Mouse (Mus musculus): Measurements from ENCODE around the gene Agtr1b. TPM values are rescaled to one million over a fixed set of nuclear protein-coding genes. Genes with fewer than 3 reads are reported as not detected.

The Agtr1b gene
- polyA plus RNA-seq, 1 experiment from 2014 or later, result 2.5 TPM

GRCm38 (mm10) chr3:20288761-20289160 lies 78.2 kb downstream of the Agtr1b start:
- Histone ChIP-seq H3K9me3 (ENCODE audit: control insufficient read depth, low read length) (no peaks in the 10 kb centered on the region), H3K27ac (replicated peaks) (no peak overlapping the region), H3K36me3 (ENCODE audit: control insufficient read depth, insufficient read depth, low read length) (no peaks in the 10 kb centered on the region), H3K4me2 (replicated peaks; ENCODE audit: low read depth) (no peak overlapping the region), H3K9ac (ENCODE audit: low read length) (no peak overlapping the region), H3K4me1 (replicated peaks; ENCODE audit: control insufficient read depth, insufficient read depth) (no peaks in the 10 kb centered on the region), H3K4me3 (ENCODE audit: low read depth, low read length) (no peak overlapping the region), H3K27me3 (ENCODE audit: control insufficient read depth, insufficient read depth, low read length) (no peaks in the 10 kb centered on the region)
- DNase-seq (ENCODE audit: low spot score) (no peak), ATAC-seq (ENCODE audit: low FRiP score, low TSS enrichment) (no peak)
- WGBS, result 46% methylated on average over 2 of the region's 2 CpGs
- no peak for TF ChIP-seq CTCF (IDR thresholded peaks at IDR 0.05; ENCODE audit: low read depth)

DNA sequence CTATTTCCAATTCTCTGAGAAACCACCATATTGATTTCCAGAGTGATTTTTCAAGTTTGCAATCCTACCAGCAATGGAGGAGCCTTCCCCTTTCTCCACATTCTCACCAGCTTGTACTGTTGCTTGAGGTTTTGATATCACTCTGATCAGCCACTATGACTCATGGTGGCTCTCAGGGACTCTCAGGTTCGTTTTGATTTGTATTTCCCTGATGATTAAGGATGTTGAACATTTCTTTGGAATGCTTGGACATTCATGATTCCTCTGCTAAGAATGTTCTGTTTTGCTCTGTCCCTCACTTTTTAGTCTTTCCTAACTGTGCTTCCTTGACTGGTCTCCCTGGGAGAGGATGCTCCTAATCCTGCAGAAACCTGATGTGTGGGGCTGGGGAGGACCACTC lies 85.2 kb downstream of the Agtr1b start:
- no peaks in the 10 kb centered on the region for H3K9me3 ChIP-seq (ENCODE audit: control insufficient read depth, low read length)
- 40% methylated on average over 1 of the region's 1 CpGs for WGBS
- DNase-seq (ENCODE audit: low spot score) (no peak), ATAC-seq (ENCODE audit: low FRiP score, low TSS enrichment) (no peak)
- no peak overlapping the region for H3K9ac ChIP-seq (ENCODE audit: low read length)
- H3K4me2 ChIP-seq (replicated peaks; ENCODE audit: low read depth), result no peak overlapping the region
- H3K36me3 ChIP-seq (ENCODE audit: control insufficient read depth, insufficient read depth, low read length), result no peaks in the 10 kb centered on the region
- no peaks in the 10 kb centered on the region for H3K4me1 ChIP-seq (replicated peaks; ENCODE audit: control insufficient read depth, insufficient read depth)
- H3K4me3 ChIP-seq (ENCODE audit: low read depth, low read length), result no peak overlapping the region
- no peaks in the 10 kb centered on the region for H3K27me3 ChIP-seq (ENCODE audit: control insufficient read depth, insufficient read depth, low read length)
- no peak overlapping the region for H3K27ac ChIP-seq (replicated peaks)
- TF ChIP-seq EP300 (optimal IDR thresholded peaks at IDR 0.05) (no peak), CTCF (IDR thresholded peaks at IDR 0.05; ENCODE audit: low read depth) (no peak)

GRCm38 (mm10) chr3:20275633-20276032 lies 91.3 kb downstream of the Agtr1b start, which contains the start of gene Cpb1:
Gene Cpb1 (minus strand): TSS chr3:20275733.
- Histone ChIP-seq H3K9me3 (ENCODE audit: control insufficient read depth, low read length) (no peaks in the 10 kb centered on the region), H3K4me3 (ENCODE audit: low read depth, low read length) (no peak within 1 kb of the TSS), H3K4me2 (replicated peaks; ENCODE audit: low read depth) (no peak within 1 kb of the TSS), H3K4me1 (replicated peaks; ENCODE audit: control insufficient read depth, insufficient read depth) (no peaks in the 10 kb centered on the region), H3K27ac (replicated peaks) (no peak within 1 kb of the TSS), H3K9ac (ENCODE audit: low read length) (no peak within 1 kb of the TSS), H3K36me3 (ENCODE audit: control insufficient read depth, insufficient read depth, low read length) (no peaks in the 10 kb centered on the region), H3K27me3 (ENCODE audit: control insufficient read depth, insufficient read depth, low read length) (no peaks in the 10 kb centered on the region)
- no peak for DNase-seq (ENCODE audit: low spot score)
- ATAC-seq (ENCODE audit: low FRiP score, low TSS enrichment), result no peak
- TF ChIP-seq CTCF (IDR thresholded peaks at IDR 0.05; ENCODE audit: low read depth) (no peak), EP300 (optimal IDR thresholded peaks at IDR 0.05) (no peak)
- WGBS, result 69% methylated on average over 3 of the region's 3 CpGs

Other genes with a start within 250 kb of the Agtr1b start
- gene Gyg, start 211.9 kb downstream of the Agtr1b start, polyA plus RNA-seq (2015; fragmentation: Nextera tagmentation; extraction: Ambion mirVana), result 28.5 and 28.9 TPM in 2 replicates
- 10.8 TPM in 2 replicates for gene Cpa3, start 125.0 kb downstream of the Agtr1b start, polyA plus RNA-seq (2015; fragmentation: Nextera tagmentation; extraction: Ambion mirVana)
- 3.5 and 3.8 TPM in 2 replicates for gene Cpb1, start 91.4 kb downstream of the Agtr1b start, polyA plus RNA-seq (2015; fragmentation: Nextera tagmentation; extraction: Ambion mirVana)

Data from stomach, postnatal 0 days (tissue).